Mouse (Mus musculus): ENCODE measurements around the gene Ubb. TPM values are rescaled to one million over a fixed set of nuclear protein-coding genes. Genes with fewer than 3 reads are reported as not detected.

The Ubb gene
- total and polyA plus RNA-seq, 3 experiments = 964 to 2,208 (median 1,083) TPM

- Histone ChIP-seq H3K4me1 (ENCODE audit: insufficient read depth, low read depth, low read length) (peaks cover 30% of the 10 kb centered on the region), H3K4me3 (ENCODE audit: low read depth, low read length) (no peak overlapping the region), H3K27me3 (ENCODE audit: insufficient read depth, low read length) (peaks cover 10% of the 10 kb centered on the region), H3K36me3 (replicated peaks) (no peaks in the 10 kb centered on the region), H3K9me3 (replicated peaks) (peaks cover 3% of the 10 kb centered on the region)
- TF ChIP-seq TAL1 (conservative IDR thresholded peaks at IDR 0.05; ENCODE audit: low read depth, low read length) (no peak), POLR2AphosphoS5 (IDR thresholded peaks at IDR 0.05; ENCODE audit: insufficient replicate concordance, low read depth, low read length) (no peak), CTCF (IDR thresholded peaks at IDR 0.05; ENCODE audit: low read depth, low read length) (no peak), GATA1 (IDR thresholded peaks at IDR 0.05; ENCODE audit: borderline replicate concordance, low read length) (no peak), GATA2 (IDR thresholded peaks at IDR 0.05; ENCODE audit: borderline replicate concordance, low read depth, low read length) (no peak)
- ATAC-seq (ENCODE audit: extremely low read depth, insufficient number of reproducible peaks, low FRiP score, poor library complexity, severe bottlenecking) (no peak), DNase-seq (ENCODE audit: low spot score) (no peak)
These were observed 12.6 kb downstream of the Ubb start for GRCm38 (mm10) chr11:62563590-62563989.

GRCm38 (mm10) chr11:62565747-62566146, 14.8 kb downstream of the Ubb start:
- Histone ChIP-seq H3K27me3 (ENCODE audit: insufficient read depth, low read length) (peaks cover 7% of the 10 kb centered on the region), H3K4me1 (ENCODE audit: insufficient read depth, low read depth, low read length) (peaks cover 14% of the 10 kb centered on the region), H3K36me3 (replicated peaks) (no peaks in the 10 kb centered on the region), H3K9me3 (replicated peaks) (no peaks in the 10 kb centered on the region), H3K4me3 (ENCODE audit: low read depth, low read length) (no peak overlapping the region)
- DNase-seq (ENCODE audit: low spot score) (no peak), ATAC-seq (ENCODE audit: extremely low read depth, insufficient number of reproducible peaks, low FRiP score, poor library complexity, severe bottlenecking) (no peak)
- TF ChIP-seq GATA1 (IDR thresholded peaks at IDR 0.05; ENCODE audit: borderline replicate concordance, low read length) (no peak), CTCF (IDR thresholded peaks at IDR 0.05; ENCODE audit: low read depth, low read length) (no peak), POLR2AphosphoS5 (IDR thresholded peaks at IDR 0.05; ENCODE audit: insufficient replicate concordance, low read depth, low read length) (no peak), TAL1 (conservative IDR thresholded peaks at IDR 0.05; ENCODE audit: low read depth, low read length) (no peak), GATA2 (IDR thresholded peaks at IDR 0.05; ENCODE audit: borderline replicate concordance, low read depth, low read length) (no peak)

DNA sequence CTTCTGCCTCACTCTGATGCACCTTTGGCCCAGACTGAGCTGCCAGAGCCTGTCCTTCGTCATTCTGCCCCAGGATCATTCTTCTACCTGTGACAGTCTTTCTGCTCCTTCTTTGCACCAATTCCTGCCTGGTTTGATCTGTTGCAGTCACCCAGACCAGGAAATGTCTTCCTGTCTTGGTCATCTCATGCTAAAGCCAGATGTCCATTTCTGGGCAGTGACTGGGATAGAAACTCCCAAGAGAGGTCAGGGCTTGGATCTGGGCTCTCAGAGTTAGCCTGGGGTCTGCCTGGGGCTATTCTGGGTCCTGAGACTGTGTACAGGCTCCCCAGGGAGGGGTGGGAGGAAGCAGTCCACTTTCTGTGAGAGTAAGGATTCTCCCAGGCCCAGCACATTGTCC, 15.2 kb downstream of the Ubb start:
- H3K27me3 ChIP-seq (ENCODE audit: insufficient read depth, low read length) = peaks cover 7% of the 10 kb centered on the region
- no peaks in the 10 kb centered on the region for H3K36me3 ChIP-seq (replicated peaks)
- TF ChIP-seq TAL1 (conservative IDR thresholded peaks at IDR 0.05; ENCODE audit: low read depth, low read length) = no peak
- no peak for TF ChIP-seq POLR2AphosphoS5 (IDR thresholded peaks at IDR 0.05; ENCODE audit: insufficient replicate concordance, low read depth, low read length)
- no peak for TF ChIP-seq CTCF (IDR thresholded peaks at IDR 0.05; ENCODE audit: low read depth, low read length)
- no peak for TF ChIP-seq GATA1 (IDR thresholded peaks at IDR 0.05; ENCODE audit: borderline replicate concordance, low read length)
- no peak for TF ChIP-seq GATA2 (IDR thresholded peaks at IDR 0.05; ENCODE audit: borderline replicate concordance, low read depth, low read length)
- H3K4me3 ChIP-seq (ENCODE audit: low read depth, low read length) = no peak overlapping the region
- DNase-seq (ENCODE audit: low spot score) (no peak), ATAC-seq (ENCODE audit: extremely low read depth, insufficient number of reproducible peaks, low FRiP score, poor library complexity, severe bottlenecking) (no peak)
- no peaks in the 10 kb centered on the region for H3K9me3 ChIP-seq (replicated peaks)
- peaks cover 14% of the 10 kb centered on the region for H3K4me1 ChIP-seq (ENCODE audit: insufficient read depth, low read depth, low read length)

- H3K4me3 ChIP-seq (ENCODE audit: low read depth, low read length) = no peak overlapping the region
- peaks cover 18% of the 10 kb centered on the region for H3K4me1 ChIP-seq (ENCODE audit: insufficient read depth, low read depth, low read length)
- H3K36me3 ChIP-seq (replicated peaks) = no peaks in the 10 kb centered on the region
- ATAC-seq (ENCODE audit: extremely low read depth, insufficient number of reproducible peaks, low FRiP score, poor library complexity, severe bottlenecking) = peak; percentile 8; the same call in 1 of the 2 replicates
- TF ChIP-seq GATA1 (IDR thresholded peaks at IDR 0.05; ENCODE audit: borderline replicate concordance, low read length) (no peak), POLR2AphosphoS5 (IDR thresholded peaks at IDR 0.05; ENCODE audit: insufficient replicate concordance, low read depth, low read length) (no peak), CTCF (IDR thresholded peaks at IDR 0.05; ENCODE audit: low read depth, low read length) (no peak), GATA2 (IDR thresholded peaks at IDR 0.05; ENCODE audit: borderline replicate concordance, low read depth, low read length) (no peak), TAL1 (conservative IDR thresholded peaks at IDR 0.05; ENCODE audit: low read depth, low read length) (no peak)
- H3K27me3 ChIP-seq (ENCODE audit: insufficient read depth, low read length) = peaks cover 7% of the 10 kb centered on the region
- no peaks in the 10 kb centered on the region for H3K9me3 ChIP-seq (replicated peaks)
- no peak for DNase-seq (ENCODE audit: low spot score)
These were observed 17.3 kb downstream of the Ubb start for GRCm38 (mm10) chr11:62568300-62568699.

DNA sequence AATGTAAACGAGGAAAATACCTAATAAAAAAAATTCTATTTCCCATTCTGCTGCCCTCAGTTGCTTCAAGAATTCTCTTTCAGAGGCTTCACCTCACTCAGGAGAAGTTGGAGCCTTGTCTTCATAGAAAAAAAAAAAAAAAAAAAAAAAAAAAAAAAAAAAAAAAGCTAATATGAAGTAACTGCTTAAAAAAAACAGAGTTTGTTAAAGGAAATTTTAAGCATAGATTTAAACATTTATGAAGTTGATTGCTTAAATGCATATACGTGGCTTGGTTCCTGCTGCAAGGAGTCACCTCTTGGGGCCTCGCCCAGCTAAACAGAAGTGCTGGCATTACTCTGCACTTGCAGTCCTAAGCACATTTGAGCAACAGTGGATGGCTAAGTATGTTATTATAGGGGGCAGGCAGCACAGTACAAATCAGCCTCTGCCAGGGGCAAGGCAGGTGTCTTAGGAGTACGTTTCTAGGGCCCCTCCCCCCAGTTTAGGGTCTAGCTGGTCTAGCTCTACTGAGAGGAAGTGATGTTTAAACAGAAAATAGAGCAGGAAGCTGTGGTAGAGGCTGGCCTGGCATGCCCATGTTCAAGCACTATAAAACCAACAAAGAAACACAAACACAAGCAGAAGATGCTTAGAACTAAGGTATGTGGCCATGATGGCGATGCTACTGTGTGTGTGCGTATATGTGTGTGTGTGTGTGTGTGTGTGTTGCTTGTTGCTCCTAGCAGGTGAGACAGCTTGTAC, 23.2 kb downstream of the Ubb start, which contains the start of gene Trpv2:
Gene Trpv2, plus strand, starts transcription at position 528 of the 744 bp plus-strand sequence.
- DNase-seq (ENCODE audit: low spot score) = peak; percentile 66

DNA sequence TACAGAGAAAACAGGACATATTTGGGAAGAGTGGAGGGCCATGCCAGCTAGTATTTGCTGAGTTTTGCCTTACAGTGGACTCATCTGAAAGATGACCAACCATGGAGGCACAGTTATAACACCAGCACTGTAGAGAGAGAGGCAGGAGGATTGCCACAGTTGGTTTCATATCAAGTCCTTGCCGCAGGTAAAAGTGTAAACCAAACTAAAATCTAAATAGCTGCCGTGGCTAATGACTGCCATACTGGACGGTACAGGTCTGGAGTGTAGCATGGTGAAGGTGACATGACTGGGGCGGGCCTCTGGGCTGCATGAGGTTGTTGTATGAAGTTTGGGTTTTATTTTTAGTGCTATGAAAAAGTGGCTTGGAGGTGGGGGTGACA, 23.7 kb downstream of the Ubb start:
- Histone ChIP-seq H3K4me3 (ENCODE audit: low read depth, low read length) (peak overlapping the region; percentile 85), H3K9me3 (replicated peaks) (no peaks in the 10 kb centered on the region), H3K27me3 (ENCODE audit: insufficient read depth, low read length) (no peaks in the 10 kb centered on the region), H3K4me1 (ENCODE audit: insufficient read depth, low read depth, low read length) (peaks cover 61% of the 10 kb centered on the region), H3K36me3 (replicated peaks) (peaks cover 22% of the 10 kb centered on the region)
- DNase-seq (ENCODE audit: low spot score) (no peak), ATAC-seq (ENCODE audit: extremely low read depth, insufficient number of reproducible peaks, low FRiP score, poor library complexity, severe bottlenecking) (no peak)
- TF ChIP-seq CTCF (IDR thresholded peaks at IDR 0.05; ENCODE audit: low read depth, low read length) (no peak), GATA2 (IDR thresholded peaks at IDR 0.05; ENCODE audit: borderline replicate concordance, low read depth, low read length) (no peak), GATA1 (IDR thresholded peaks at IDR 0.05; ENCODE audit: borderline replicate concordance, low read length) (no peak), POLR2AphosphoS5 (IDR thresholded peaks at IDR 0.05; ENCODE audit: insufficient replicate concordance, low read depth, low read length) (no peak), TAL1 (conservative IDR thresholded peaks at IDR 0.05; ENCODE audit: low read depth, low read length) (no peak)

More for the DNA sequence above, 23.2 kb downstream of the Ubb start, which contains the start of gene Trpv2:
- Histone ChIP-seq H3K4me3 (ENCODE audit: low read depth, low read length) (peak within 1 kb of the TSS; percentile 85), H3K36me3 (replicated peaks) (peaks cover 17% of the 10 kb centered on the region), H3K4me1 (ENCODE audit: insufficient read depth, low read depth, low read length) (peaks cover 56% of the 10 kb centered on the region), H3K9me3 (replicated peaks) (no peaks in the 10 kb centered on the region), H3K27me3 (ENCODE audit: insufficient read depth, low read length) (no peaks in the 10 kb centered on the region)
- TF ChIP-seq GATA1 (IDR thresholded peaks at IDR 0.05; ENCODE audit: borderline replicate concordance, low read length) (no peak), GATA2 (IDR thresholded peaks at IDR 0.05; ENCODE audit: borderline replicate concordance, low read depth, low read length) (no peak), CTCF (IDR thresholded peaks at IDR 0.05; ENCODE audit: low read depth, low read length) (no peak), TAL1 (conservative IDR thresholded peaks at IDR 0.05; ENCODE audit: low read depth, low read length) (no peak), POLR2AphosphoS5 (IDR thresholded peaks at IDR 0.05; ENCODE audit: insufficient replicate concordance, low read depth, low read length) (no peak)
- no peak for ATAC-seq (ENCODE audit: extremely low read depth, insufficient number of reproducible peaks, low FRiP score, poor library complexity, severe bottlenecking)

Data from G1E (cell line).